Mouse (Mus musculus) yolk sac, embryonic 10.5 days (tissue): Measurements from ENCODE around the gene Cela2a.

ENCODE experiments used
- DNase-seq: peaks from one replicate; pipeline ENCODE4 v3.0.0-alpha.2; 2017; ENCODE audit warnings: low spot score

Gene Cela2a

GRCm38 (mm10) chr4:141858501-141858900, 32.5 kb upstream of the Cela2a start:
- no peak for DNase-seq

- DNase-seq, result peak; percentile 70
Measured at GRCm38 (mm10) chr4:141857422-141857930, 31.5 kb upstream of the Cela2a start.

GRCm38 (mm10) chr4:141853437-141853836, 27.5 kb upstream of the Cela2a start:
- no peak for DNase-seq

GRCm38 (mm10) chr4:141845999-141846398, 20.0 kb upstream of the Cela2a start, which contains the start of gene Ctrc:
Gene Ctrc, minus strand, starts transcription at chr4:141846359.
- DNase-seq, result no peak

GRCm38 (mm10) chr4:141834536-141835095, 8.7 kb upstream of the Cela2a start:
- DNase-seq, result no peak

- no peak for DNase-seq
Measured at GRCm38 (mm10) chr4:141833911-141834310, 8.0 kb upstream of the Cela2a start.

- no peak for DNase-seq
Measured at GRCm38 (mm10) chr4:141831361-141831760, 5.4 kb upstream of the Cela2a start.

- no peak for DNase-seq
Measured at GRCm38 (mm10) chr4:141830381-141830780, 4.4 kb upstream of the Cela2a start.

GRCm38 (mm10) chr4:141828177-141828576, 2.2 kb upstream of the Cela2a start:
- no peak for DNase-seq

- DNase-seq, result no peak
Measured at GRCm38 (mm10) chr4:141827401-141827800, 1.4 kb upstream of the Cela2a start.

- DNase-seq, result no peak
Measured at GRCm38 (mm10) chr4:141822979-141823378, 3.0 kb downstream of the Cela2a start.

GRCm38 (mm10) chr4:141822089-141822488, 3.9 kb downstream of the Cela2a start:
- DNase-seq, result no peak

- no peak for DNase-seq
Measured at GRCm38 (mm10) chr4:141821178-141821577, 4.8 kb downstream of the Cela2a start.

GRCm38 (mm10) chr4:141819316-141819715, 6.6 kb downstream of the Cela2a start:
- DNase-seq, result no peak

GRCm38 (mm10) chr4:141818861-141819260, 7.1 kb downstream of the Cela2a start:
- no peak for DNase-seq

GRCm38 (mm10) chr4:141817706-141818105, 8.3 kb downstream of the Cela2a start:
- DNase-seq, result no peak

- no peak for DNase-seq
Measured at GRCm38 (mm10) chr4:141816776-141817655, 8.9 kb downstream of the Cela2a start.

GRCm38 (mm10) chr4:141816267-141816666, 9.7 kb downstream of the Cela2a start:
- DNase-seq, result no peak

GRCm38 (mm10) chr4:141811375-141811774, 14.6 kb downstream of the Cela2a start:
- no peak for DNase-seq

GRCm38 (mm10) chr4:141810975-141811374, 15.0 kb downstream of the Cela2a start:
- DNase-seq, result no peak

GRCm38 (mm10) chr4:141809850-141810464, 16.0 kb downstream of the Cela2a start:
- no peak for DNase-seq

- DNase-seq, result no peak
Measured at GRCm38 (mm10) chr4:141805886-141806285, 20.1 kb downstream of the Cela2a start.

- no peak for DNase-seq
Measured at GRCm38 (mm10) chr4:141804105-141804504, 21.9 kb downstream of the Cela2a start.
